Mouse (Mus musculus) cortical plate, adult 2 months (tissue): Measurements from ENCODE around the gene Tgm1.

ENCODE experiments used
- CTCF ChIP-seq: fragments of 200-500 bp; IDR thresholded peaks from 2 replicates; pipeline ENCODE4 v1.5.1; 2011; ENCODE audit warnings: mild to moderate bottlenecking, control low read depth, low read length; ENCODE audit not compliant: insufficient read depth; ENCODE audit errors: extremely low read depth
- POLR2A ChIP-seq: fragments of 200-500 bp; IDR thresholded peaks from 2 replicates; pipeline ENCODE4 v1.6.1; 2011; ENCODE audit warnings: mild to moderate bottlenecking, low read length, control low read depth; ENCODE audit not compliant: insufficient read depth; ENCODE audit errors: extremely low read depth

- TF ChIP-seq CTCF: no peak
- no peak for TF ChIP-seq POLR2A
Measured at GRCm38 (mm10) chr14:55689433-55689832, 24.3 kb downstream of the Tgm1 start.
